Mouse (Mus musculus) lung, postnatal 0 days (tissue): ENCODE measurements around the gene Slc25a42.

Experiments
- CTCF ChIP-seq: IDR thresholded peaks from 2 replicates; pipeline ENCODE4 v1.5.1; 2016; ENCODE audit warnings: antibody characterized with exemption, mild to moderate bottlenecking
- EP300 ChIP-seq: IDR thresholded peaks from 2 replicates; pipeline ENCODE4 v1.6.1; 2016; ENCODE audit warnings: antibody characterized with exemption, mild to moderate bottlenecking, control low read depth

DNA sequence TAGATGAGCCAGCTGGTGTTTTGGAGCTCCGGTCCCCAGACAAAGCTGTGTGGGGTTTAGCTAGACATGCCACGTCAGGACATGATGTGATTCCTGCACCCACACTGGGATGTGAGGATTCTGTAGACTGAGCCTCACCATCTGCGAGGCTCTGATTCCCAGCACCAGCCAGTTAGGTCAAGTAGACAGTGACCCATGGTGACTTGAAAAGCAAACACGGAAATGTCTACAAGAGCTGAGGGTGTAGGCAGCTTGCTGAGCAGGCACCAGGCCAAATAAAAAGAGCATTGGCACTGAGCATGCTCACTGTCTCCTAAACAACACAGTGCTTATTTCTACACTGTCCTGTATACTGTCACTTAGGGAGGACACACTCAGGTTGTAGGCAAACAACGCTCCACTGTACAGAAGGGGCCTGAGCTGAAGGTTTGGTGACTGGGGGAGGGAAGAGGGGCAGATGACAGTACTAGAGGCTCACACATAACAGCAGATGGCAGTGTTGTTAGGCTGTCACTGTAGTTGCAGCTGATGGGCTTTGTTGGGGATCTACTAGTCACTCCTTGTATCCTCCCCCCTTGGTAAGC lies 11.9 kb downstream of the Slc25a42 start:
- TF ChIP-seq EP300 (no peak), CTCF (peak; percentile 73)
